Mouse (Mus musculus) forebrain, embryonic 11.5 days (tissue): ENCODE measurements at regions not wholly inside any gene's neighbourhood (a gene's known extent, or its start where the extent isn't known, plus 50 kb on each side); places are given as distances from the start of the nearest gene placed in this dataset.
"Not testable (repeated sequence)": the region's sequence is repeated elsewhere in the genome, so short reads cannot be mapped to it uniquely, and the experiment has no call there.

Experiments used
- ATAC-seq: fragments of 200-750 bp; cut with Nextera tagmentation; replicated peaks from 2 replicates; pipeline ENCODE4 v1.8.0; 2017; ENCODE audit warnings: moderate TSS enrichment; ENCODE audit not compliant: low FRiP score
- DNase-seq: peaks from one replicate; pipeline ENCODE4 v3.0.0-alpha.2; 2017; ENCODE audit warnings: low spot score
- H3K27ac ChIP-seq: fragments of 300-500 bp; sonication (generic); 2 replicates; pipeline ENCODE4 v1.5.1; 2014; ENCODE audit warnings: low read depth, low read length
- H3K27me3 ChIP-seq: fragments of 300-500 bp; sonication (generic); 2 replicates; pipeline ENCODE4 v1.6.1; 2014; ENCODE audit warnings: mild to moderate bottlenecking, low read length, mixed read lengths; ENCODE audit not compliant: control insufficient read depth, insufficient read depth
- H3K36me3 ChIP-seq: fragments of 300-500 bp; sonication (generic); 2 replicates; pipeline ENCODE4 v1.6.1; 2014; ENCODE audit warnings: mild to moderate bottlenecking, low read length, moderate library complexity, mixed read lengths; ENCODE audit not compliant: control insufficient read depth, insufficient read depth
- H3K4me1 ChIP-seq: fragments of 300-500 bp; sonication (generic); replicated peaks from 2 replicates; pipeline ENCODE4 v1.6.1; 2014; ENCODE audit warnings: low read length, mixed read lengths; ENCODE audit not compliant: control insufficient read depth, insufficient read depth
- H3K4me2 ChIP-seq: fragments of 300-500 bp; sonication (generic); 2 replicates; pipeline ENCODE4 v1.6.1; 2014; ENCODE audit warnings: low read depth, mild to moderate bottlenecking, low read length, moderate library complexity, mixed read lengths; ENCODE audit not compliant: severe bottlenecking
- H3K4me3 ChIP-seq: fragments of 300-500 bp; sonication (generic); 2 replicates; pipeline ENCODE4 v1.5.1; 2014; ENCODE audit warnings: low read depth, low read length
- H3K9ac ChIP-seq: fragments of 300-500 bp; sonication (generic); 2 replicates; pipeline ENCODE4 v1.6.1; 2014; ENCODE audit warnings: low read length
- H3K9me3 ChIP-seq: fragments of 300-500 bp; sonication (generic); 2 replicates; pipeline ENCODE4 v1.6.1; 2016; ENCODE audit warnings: low read length, mixed read lengths; ENCODE audit not compliant: control insufficient read depth
- WGBS: fragments of 180-500 bp; shearing (Covaris S2); extraction: QIAGEN DNeasy Blood & Tissue Kit; methylation state at CpG from one replicate; pipeline ENCODE4 v1.1.7; 2014; 5-methylcytosine and 5-hydroxymethylcytosine counted together

DNA sequence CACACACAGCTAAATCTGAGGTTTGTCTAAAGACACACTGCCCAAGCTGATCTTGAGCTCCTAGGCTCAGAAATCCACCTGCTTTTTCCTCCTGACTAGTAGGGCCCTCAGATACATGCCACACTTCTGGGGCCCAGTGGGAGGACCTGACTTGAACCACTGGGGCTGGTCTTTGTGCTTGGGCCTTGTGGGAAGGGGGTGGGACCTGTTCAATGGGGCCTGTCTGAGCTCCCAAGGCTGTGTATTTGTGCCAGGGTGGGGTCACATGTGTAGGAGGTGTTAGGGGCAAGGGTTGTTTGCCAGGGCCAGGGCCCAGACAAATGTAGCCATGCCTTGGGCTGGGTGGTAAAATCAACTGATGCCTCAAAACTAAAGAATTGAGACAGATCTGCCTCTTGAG lies 56.8 kb downstream of the Gm8765 start:
- H3K36me3 ChIP-seq, H3K4me3 ChIP-seq, DNase-seq, H3K9ac ChIP-seq, H3K27ac ChIP-seq, H3K4me2 ChIP-seq, H3K4me1 ChIP-seq, H3K27me3 ChIP-seq, ATAC-seq, H3K9me3 ChIP-seq: not testable (repeated sequence)

DNA sequence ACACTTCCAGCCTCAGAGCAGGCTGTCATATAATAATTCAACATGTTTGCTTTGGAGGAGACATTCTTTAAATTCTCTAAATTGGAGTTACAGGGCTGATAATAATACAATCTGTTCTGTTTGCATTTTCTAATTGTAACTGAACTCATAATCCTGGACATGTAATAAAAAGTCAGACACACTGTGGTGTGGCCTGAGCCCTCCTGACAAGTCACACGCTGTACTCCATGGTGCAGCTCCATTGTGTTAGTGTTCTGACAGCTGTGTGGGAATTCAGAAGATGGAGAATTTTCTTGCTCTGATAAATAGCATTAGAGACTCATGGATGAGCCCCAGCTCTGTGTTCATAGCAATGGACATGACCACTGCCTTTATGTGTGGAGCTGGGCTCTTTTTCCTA lies 58.2 kb downstream of the Gm8765 start:
- WGBS = 79% methylated on average over 1 of the region's 1 CpGs
- not testable (repeated sequence) for H3K9me3 ChIP-seq

GRCm38 (mm10) chr13:50764618-50765017 lies 66.5 kb downstream of the Gm8765 start:
- Histone ChIP-seq H3K4me3 (no peak overlapping the region), H3K9ac (no peak overlapping the region), H3K27me3 (no peaks in the 10 kb centered on the region), H3K9me3 (no peaks in the 10 kb centered on the region), H3K27ac (no peak overlapping the region), H3K36me3 (no peaks in the 10 kb centered on the region), H3K4me1 (no peaks in the 10 kb centered on the region), H3K4me2 (no peak overlapping the region)
- ATAC-seq (no peak), DNase-seq (no peak)
- WGBS = 71% methylated on average over 2 of the region's 2 CpGs

More for the DNA sequence above, 58.2 kb downstream of the Gm8765 start:
- not testable (repeated sequence) for ATAC-seq, H3K27ac ChIP-seq, DNase-seq, H3K4me1 ChIP-seq, H3K4me2 ChIP-seq, H3K36me3 ChIP-seq, H3K9ac ChIP-seq, H3K27me3 ChIP-seq, H3K4me3 ChIP-seq

- not testable (repeated sequence) for H3K36me3 ChIP-seq, H3K4me2 ChIP-seq, ATAC-seq, H3K4me1 ChIP-seq, H3K27ac ChIP-seq, H3K4me3 ChIP-seq, DNase-seq, H3K9me3 ChIP-seq, H3K27me3 ChIP-seq, H3K9ac ChIP-seq
These were observed 81.9 kb downstream of the Gm8765 start for GRCm38 (mm10) chr13:50780036-50780435.

DNA sequence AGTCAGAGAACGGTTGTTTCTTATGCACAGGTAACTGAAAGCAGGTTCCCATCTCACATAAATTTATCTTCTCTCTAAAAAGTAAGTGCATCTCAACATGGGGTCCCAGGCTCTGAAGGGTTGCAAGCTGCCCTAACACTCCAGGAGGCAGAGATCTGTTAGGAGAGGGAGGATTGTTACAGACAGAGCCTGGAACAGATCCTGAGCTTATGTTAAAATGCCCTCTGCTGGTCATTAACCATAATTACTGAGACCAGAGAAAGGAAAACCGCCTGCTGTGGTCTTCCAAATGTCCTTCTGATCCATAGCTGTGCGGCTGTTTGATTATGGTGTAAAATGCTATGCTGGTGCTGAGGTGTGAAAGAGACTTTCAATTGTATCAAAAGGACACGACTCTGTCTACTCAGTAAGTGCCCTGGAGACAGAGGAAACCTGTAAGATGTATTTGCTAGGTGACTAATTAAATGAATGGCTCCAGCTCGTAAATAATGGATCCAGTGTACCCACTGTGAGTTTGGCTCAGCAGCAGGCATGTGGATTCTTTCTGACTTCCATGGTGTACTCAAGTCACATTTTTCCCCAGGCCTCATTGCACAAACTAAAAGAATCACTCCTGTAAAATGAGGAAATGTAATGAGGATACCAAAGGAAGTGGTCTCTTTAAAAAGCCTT lies 131.9 kb downstream of the Gm8765 start:
- not testable (repeated sequence) for DNase-seq

More for the DNA sequence above, 131.9 kb downstream of the Gm8765 start:
- ATAC-seq = peak; percentile 73
- not testable (repeated sequence) for H3K27ac ChIP-seq, H3K9me3 ChIP-seq, H3K4me1 ChIP-seq, H3K9ac ChIP-seq, H3K4me3 ChIP-seq, H3K4me2 ChIP-seq, H3K27me3 ChIP-seq, H3K36me3 ChIP-seq
- 26% methylated on average over 4 of the region's 5 CpGs for WGBS
